Mouse (Mus musculus) cerebellum, adult 11-12 months (tissue): ENCODE data around the gene Herc1.

ENCODE experiments used
- DNase-seq: peaks from one replicate; pipeline ENCODE4 v3.0.0; 2022

Herc1 gene

GRCm38 (mm10) chr9:66503879-66504411, 153.7 kb downstream of the Herc1 start:
- no peak for DNase-seq

GRCm38 (mm10) chr9:66504518-66504917, 154.3 kb downstream of the Herc1 start:
- peak; percentile 24 for DNase-seq

- DNase-seq: no peak
Measured at GRCm38 (mm10) chr9:66505141-66505917, 155.1 kb downstream of the Herc1 start.

- DNase-seq: no peak
Measured at GRCm38 (mm10) chr9:66506011-66506410, 155.8 kb downstream of the Herc1 start.

- DNase-seq: no peak
Measured at GRCm38 (mm10) chr9:66506424-66506823, 156.2 kb downstream of the Herc1 start.

- DNase-seq: peak; percentile 41
Measured at GRCm38 (mm10) chr9:66507684-66508083, 157.4 kb downstream of the Herc1 start.

- DNase-seq: peak; percentile 45
Measured at GRCm38 (mm10) chr9:66508890-66509399, 158.7 kb downstream of the Herc1 start.

- DNase-seq: peak; percentile 82
Measured at GRCm38 (mm10) chr9:66510351-66510841, 160.1 kb downstream of the Herc1 start.

GRCm38 (mm10) chr9:66510944-66511343, 160.7 kb downstream of the Herc1 start:
- peak; percentile 72 for DNase-seq

- DNase-seq: peak; percentile 98
Measured at GRCm38 (mm10) chr9:66511580-66512350, 161.5 kb downstream of the Herc1 start.

GRCm38 (mm10) chr9:66512351-66512671, 162.1 kb downstream of the Herc1 start:
- DNase-seq: peak; percentile 89

GRCm38 (mm10) chr9:66513150-66513549, 162.9 kb downstream of the Herc1 start:
- peak; percentile 56 for DNase-seq

- no peak for DNase-seq
Measured at GRCm38 (mm10) chr9:66513661-66514255, 163.5 kb downstream of the Herc1 start.

- DNase-seq: peak; percentile 79
Measured at GRCm38 (mm10) chr9:66514256-66514770, 164.1 kb downstream of the Herc1 start, which contains the start of gene Fbxl22. Gene Fbxl22, minus strand, starts transcription at chr9:66514593.

GRCm38 (mm10) chr9:66515115-66515514, 164.9 kb downstream of the Herc1 start:
- DNase-seq: no peak

GRCm38 (mm10) chr9:66515680-66516210, 165.5 kb downstream of the Herc1 start:
- DNase-seq: no peak

GRCm38 (mm10) chr9:66516296-66516940, 166.2 kb downstream of the Herc1 start:
- DNase-seq: peak; percentile 72

GRCm38 (mm10) chr9:66517746-66518145, 167.5 kb downstream of the Herc1 start:
- DNase-seq: no peak

- DNase-seq: no peak
Measured at GRCm38 (mm10) chr9:66518251-66518650, 168.0 kb downstream of the Herc1 start.

GRCm38 (mm10) chr9:66518901-66519300, 168.7 kb downstream of the Herc1 start:
- peak; percentile 16 for DNase-seq

GRCm38 (mm10) chr9:66520299-66520698, 170.0 kb downstream of the Herc1 start:
- DNase-seq: no peak

- no peak for DNase-seq
Measured at GRCm38 (mm10) chr9:66521595-66521994, 171.3 kb downstream of the Herc1 start.
